Mouse (Mus musculus): Measurements from ENCODE around the gene Yipf3. TPM values are rescaled to one million over a fixed set of nuclear protein-coding genes. Genes with fewer than 3 reads are reported as not detected.

The Yipf3 gene
- total RNA-seq, 1 experiment, result 59.3 TPM

- Histone ChIP-seq H3K9ac (ENCODE audit: insufficient read depth, low read depth, low read length, poor library complexity, severe bottlenecking) (no peak overlapping the region), H3K9me3 (ENCODE audit: control insufficient read depth, insufficient read depth, low read depth, low read length) (no peaks in the 10 kb centered on the region), H3K36me3 (ENCODE audit: control insufficient read depth, insufficient read depth, low read length, poor library complexity, severe bottlenecking) (peaks cover 42% of the 10 kb centered on the region), H3K27ac (ENCODE audit: insufficient read depth, low read depth, low read length, poor library complexity, severe bottlenecking) (no peak overlapping the region), H3K4me1 (ENCODE audit: control insufficient read depth in 2 of 2, insufficient read depth in 2 of 2, low read length in 2 of 2, poor library complexity in 1 of 2) (peaks cover 0 to 11% of the 10 kb centered on the region in 2 experiments; a peak in 1 of 4 replicates), H3K4me3 (ENCODE audit: insufficient read depth in 1 of 2, low read depth in 1 of 2, low read length in 2 of 2, poor library complexity in 1 of 2, severe bottlenecking in 1 of 2) (no peak overlapping the region)
- TF ChIP-seq HCFC1 (IDR thresholded peaks at IDR 0.05; ENCODE audit: borderline replicate concordance, insufficient read depth, low read length), result no peak
- no peak for TF ChIP-seq MAFK (IDR thresholded peaks at IDR 0.05; ENCODE audit: insufficient read depth, low read depth, low read length)
- no peak for TF ChIP-seq ZNF384 (IDR thresholded peaks at IDR 0.05; ENCODE audit: low read depth, low read length)
- TF ChIP-seq ZC3H11A (IDR thresholded peaks at IDR 0.05; ENCODE audit: borderline replicate concordance, low read depth, low read length), result no peak
- no peak for TF ChIP-seq CHD2 (IDR thresholded peaks at IDR 0.05; ENCODE audit: low read depth, low read length)
- DNase-seq (ENCODE audit: low read depth, low spot score), result no peak
- in situ Hi-C loops (cut with MboI; ENCODE audit: low sequenced_read_pairs in 2 of 2, unreplicated experiment in 2 of 2), result no loop called here
Measured at GRCm38 (mm10) chr17:46273803-46274236, 25.9 kb downstream of the Yipf3 start.

DNA sequence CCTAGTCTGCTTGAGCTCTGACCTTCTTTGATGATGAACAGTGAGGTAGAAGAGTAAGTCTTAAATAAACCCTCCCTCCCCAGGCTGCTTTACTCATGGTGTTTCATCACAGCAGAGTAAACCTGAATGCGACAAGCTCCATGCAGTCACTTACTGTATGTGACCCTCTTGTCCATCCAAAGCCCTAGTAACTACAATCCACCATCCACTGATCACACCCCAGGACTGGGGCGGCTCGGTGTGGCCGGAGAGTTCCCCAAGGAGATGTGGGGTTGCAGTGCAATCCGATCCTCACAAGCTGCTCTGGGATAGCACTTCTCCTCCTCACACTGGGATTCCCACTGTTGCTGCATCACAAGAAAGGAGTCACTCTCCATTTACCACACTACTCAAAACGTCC lies 26.6 kb downstream of the Yipf3 start:
- Histone ChIP-seq H3K9me3 (ENCODE audit: control insufficient read depth, insufficient read depth, low read depth, low read length) (no peaks in the 10 kb centered on the region), H3K4me3 (ENCODE audit: insufficient read depth in 1 of 2, low read depth in 1 of 2, low read length in 2 of 2, poor library complexity in 1 of 2, severe bottlenecking in 1 of 2) (no peak overlapping the region), H3K4me1 (ENCODE audit: control insufficient read depth in 2 of 2, insufficient read depth in 2 of 2, low read length in 2 of 2, poor library complexity in 1 of 2) (peaks cover 0 to 11% of the 10 kb centered on the region in 2 experiments; a peak in 1 of 4 replicates), H3K9ac (ENCODE audit: insufficient read depth, low read depth, low read length, poor library complexity, severe bottlenecking) (no peak overlapping the region), H3K36me3 (ENCODE audit: control insufficient read depth, insufficient read depth, low read length, poor library complexity, severe bottlenecking) (peaks cover 44% of the 10 kb centered on the region), H3K27ac (ENCODE audit: insufficient read depth, low read depth, low read length, poor library complexity, severe bottlenecking) (no peak overlapping the region)
- no peak for DNase-seq (ENCODE audit: low read depth, low spot score)
- in situ Hi-C loops (cut with MboI; ENCODE audit: low sequenced_read_pairs in 2 of 2, unreplicated experiment in 2 of 2), result no loop called here
- no peak for TF ChIP-seq MAFK (IDR thresholded peaks at IDR 0.05; ENCODE audit: insufficient read depth, low read depth, low read length)
- TF ChIP-seq HCFC1 (IDR thresholded peaks at IDR 0.05; ENCODE audit: borderline replicate concordance, insufficient read depth, low read length), result no peak
- no peak for TF ChIP-seq CHD2 (IDR thresholded peaks at IDR 0.05; ENCODE audit: low read depth, low read length)
- no peak for TF ChIP-seq ZNF384 (IDR thresholded peaks at IDR 0.05; ENCODE audit: low read depth, low read length)

- TF ChIP-seq ZC3H11A (IDR thresholded peaks at IDR 0.05; ENCODE audit: borderline replicate concordance, low read depth, low read length), result no peak
- no peak for TF ChIP-seq CHD2 (IDR thresholded peaks at IDR 0.05; ENCODE audit: low read depth, low read length)
- no peak for TF ChIP-seq HCFC1 (IDR thresholded peaks at IDR 0.05; ENCODE audit: borderline replicate concordance, insufficient read depth, low read length)
- no peak for TF ChIP-seq MAFK (IDR thresholded peaks at IDR 0.05; ENCODE audit: insufficient read depth, low read depth, low read length)
- TF ChIP-seq ZNF384 (IDR thresholded peaks at IDR 0.05; ENCODE audit: low read depth, low read length), result no peak
- Histone ChIP-seq H3K9ac (ENCODE audit: insufficient read depth, low read depth, low read length, poor library complexity, severe bottlenecking) (no peak overlapping the region), H3K4me1 (ENCODE audit: control insufficient read depth in 2 of 2, insufficient read depth in 2 of 2, low read length in 2 of 2, poor library complexity in 1 of 2) (peaks cover 0 to 8% of the 10 kb centered on the region in 2 experiments; a peak in 1 of 4 replicates), H3K27ac (ENCODE audit: insufficient read depth, low read depth, low read length, poor library complexity, severe bottlenecking) (no peak overlapping the region), H3K4me3 (ENCODE audit: insufficient read depth in 1 of 2, low read depth in 1 of 2, low read length in 2 of 2, poor library complexity in 1 of 2, severe bottlenecking in 1 of 2) (no peak overlapping the region), H3K36me3 (ENCODE audit: control insufficient read depth, insufficient read depth, low read length, poor library complexity, severe bottlenecking) (peaks cover 39% of the 10 kb centered on the region), H3K9me3 (ENCODE audit: control insufficient read depth, insufficient read depth, low read depth, low read length) (no peaks in the 10 kb centered on the region)
- in situ Hi-C loops (cut with MboI; ENCODE audit: low sequenced_read_pairs in 2 of 2, unreplicated experiment in 2 of 2), result no loop called here
- DNase-seq (ENCODE audit: low read depth, low spot score), result no peak
Measured at GRCm38 (mm10) chr17:46275034-46275433, 27.2 kb downstream of the Yipf3 start.

DNA sequence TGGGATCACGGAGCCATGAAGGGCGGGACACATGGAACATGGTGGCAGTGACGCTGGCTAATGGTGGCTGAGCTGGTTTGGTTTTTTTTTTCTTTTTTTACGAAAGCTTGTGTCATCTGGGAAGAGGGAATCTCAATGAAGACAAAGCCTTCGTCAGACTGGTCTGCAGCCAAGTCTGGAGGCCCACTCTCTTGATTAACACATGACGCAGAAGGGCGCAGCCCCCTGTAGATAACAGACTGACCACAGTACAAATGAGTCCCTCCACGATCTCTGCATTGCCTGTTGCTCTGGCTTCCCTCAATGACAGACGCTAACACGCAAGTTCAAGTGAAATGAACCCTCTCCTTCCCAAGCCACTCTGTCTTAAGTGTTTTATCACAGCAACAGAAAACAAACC lies 27.6 kb downstream of the Yipf3 start:
- DNase-seq (ENCODE audit: low read depth, low spot score), result no peak
- Histone ChIP-seq H3K9ac (ENCODE audit: insufficient read depth, low read depth, low read length, poor library complexity, severe bottlenecking) (0 out of 2 replicates have a peak overlapping the region, but pooled peaks have one; percentile 4), H3K36me3 (ENCODE audit: control insufficient read depth, insufficient read depth, low read length, poor library complexity, severe bottlenecking) (peaks cover 38% of the 10 kb centered on the region), H3K27ac (ENCODE audit: insufficient read depth, low read depth, low read length, poor library complexity, severe bottlenecking) (no peak overlapping the region), H3K9me3 (ENCODE audit: control insufficient read depth, insufficient read depth, low read depth, low read length) (no peaks in the 10 kb centered on the region), H3K4me3 (ENCODE audit: insufficient read depth in 1 of 2, low read depth in 1 of 2, low read length in 2 of 2, poor library complexity in 1 of 2, severe bottlenecking in 1 of 2) (no peak overlapping the region), H3K4me1 (ENCODE audit: control insufficient read depth in 2 of 2, insufficient read depth in 2 of 2, low read length in 2 of 2, poor library complexity in 1 of 2) (peaks cover 0 to 8% of the 10 kb centered on the region in 2 experiments; a peak in 1 of 4 replicates)
- TF ChIP-seq CHD2 (IDR thresholded peaks at IDR 0.05; ENCODE audit: low read depth, low read length), result no peak
- in situ Hi-C loops (cut with MboI; ENCODE audit: low sequenced_read_pairs in 2 of 2, unreplicated experiment in 2 of 2), result no loop called here

DNA sequence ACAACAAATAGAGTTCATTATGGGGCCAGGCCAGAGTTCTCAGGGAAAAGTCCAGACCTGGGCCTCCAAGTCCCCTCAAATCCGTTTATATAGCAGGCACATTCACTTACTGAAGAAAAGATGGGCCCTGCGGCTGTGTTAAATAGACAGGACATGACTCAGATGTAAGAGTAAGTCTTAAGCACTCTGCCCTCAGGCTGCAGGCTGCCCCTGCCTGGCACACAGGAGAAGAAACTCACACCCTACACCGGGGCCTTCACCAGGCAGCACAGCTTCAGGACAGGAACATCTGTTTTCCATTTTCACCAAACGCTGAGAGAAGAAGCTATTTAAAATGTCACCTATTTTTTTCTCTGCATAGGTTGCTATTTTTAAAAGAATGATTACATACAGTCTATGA lies 29.7 kb downstream of the Yipf3 start:
- H3K4me1 ChIP-seq (ENCODE audit: control insufficient read depth in 2 of 2, insufficient read depth in 2 of 2, low read length in 2 of 2, poor library complexity in 1 of 2), result peaks cover 3 to 12% of the 10 kb centered on the region in 2 experiments; a peak in 3 of 4 replicates
- no peak for DNase-seq (ENCODE audit: low read depth, low spot score)
- H3K9me3 ChIP-seq (ENCODE audit: control insufficient read depth, insufficient read depth, low read depth, low read length), result no peaks in the 10 kb centered on the region
- no peak for TF ChIP-seq MAFK (IDR thresholded peaks at IDR 0.05; ENCODE audit: insufficient read depth, low read depth, low read length)
- TF ChIP-seq ZC3H11A (IDR thresholded peaks at IDR 0.05; ENCODE audit: borderline replicate concordance, low read depth, low read length), result no peak
- TF ChIP-seq CHD2 (IDR thresholded peaks at IDR 0.05; ENCODE audit: low read depth, low read length), result no peak
- no peak for TF ChIP-seq HCFC1 (IDR thresholded peaks at IDR 0.05; ENCODE audit: borderline replicate concordance, insufficient read depth, low read length)
- TF ChIP-seq ZNF384 (IDR thresholded peaks at IDR 0.05; ENCODE audit: low read depth, low read length), result no peak
- no peak overlapping the region for H3K4me3 ChIP-seq (ENCODE audit: insufficient read depth in 1 of 2, low read depth in 1 of 2, low read length in 2 of 2, poor library complexity in 1 of 2, severe bottlenecking in 1 of 2)
- peaks cover 26% of the 10 kb centered on the region; the same call in 1 of the 2 replicates for H3K36me3 ChIP-seq (ENCODE audit: control insufficient read depth, insufficient read depth, low read length, poor library complexity, severe bottlenecking)
- H3K9ac ChIP-seq (ENCODE audit: insufficient read depth, low read depth, low read length, poor library complexity, severe bottlenecking), result no peak overlapping the region
- no peak overlapping the region for H3K27ac ChIP-seq (ENCODE audit: insufficient read depth, low read depth, low read length, poor library complexity, severe bottlenecking)
- in situ Hi-C loops (cut with MboI; ENCODE audit: low sequenced_read_pairs in 2 of 2, unreplicated experiment in 2 of 2), result no loop called here
